Mouse (Mus musculus) embryo, embryonic 11 days (tissue): ENCODE data around the gene Hapln3.

ENCODE experiments used
- DNase-seq: peaks from one replicate; pipeline ENCODE4 v3.0.0-alpha.2; 2015

Hapln3 gene

GRCm38 (mm10) chr7:79130843-79131444 lies at the start of gene Hapln3:
TSS of gene Hapln3 (minus strand) at chr7:79131018.
- peak; percentile 70 for DNase-seq

- no peak for DNase-seq
Measured at GRCm38 (mm10) chr7:79173800-79174199, 43.0 kb upstream of the Hapln3 start.

- no peak for DNase-seq
Measured at GRCm38 (mm10) chr7:79171782-79172181, 41.0 kb upstream of the Hapln3 start.

GRCm38 (mm10) chr7:79167006-79167562 lies 36.3 kb upstream of the Hapln3 start:
- peak; percentile 27 for DNase-seq

GRCm38 (mm10) chr7:79159406-79159805 lies 28.6 kb upstream of the Hapln3 start:
- no peak for DNase-seq

- no peak for DNase-seq
Measured at GRCm38 (mm10) chr7:79149522-79149921, 18.7 kb upstream of the Hapln3 start.

GRCm38 (mm10) chr7:79148711-79149266 lies 18.0 kb upstream of the Hapln3 start, which contains the start of gene Mfge8:
TSS of gene Mfge8 (minus strand) at chr7:79149060.
- DNase-seq: peak; percentile 96

GRCm38 (mm10) chr7:79147931-79148653 lies 17.3 kb upstream of the Hapln3 start:
- peak; percentile 50 for DNase-seq

GRCm38 (mm10) chr7:79147011-79147837 lies 16.4 kb upstream of the Hapln3 start:
- DNase-seq: no peak

GRCm38 (mm10) chr7:79140897-79141296 lies 10.1 kb upstream of the Hapln3 start:
- DNase-seq: peak; percentile 79

GRCm38 (mm10) chr7:79139891-79140591 lies 9.2 kb upstream of the Hapln3 start:
- no peak for DNase-seq

- no peak for DNase-seq
Measured at GRCm38 (mm10) chr7:79139328-79139824, 8.6 kb upstream of the Hapln3 start.

- no peak for DNase-seq
Measured at GRCm38 (mm10) chr7:79133391-79133790, 2.6 kb upstream of the Hapln3 start.

- DNase-seq: peak; percentile 37
Measured at GRCm38 (mm10) chr7:79130385-79130784, 433 bp downstream of the Hapln3 start.

GRCm38 (mm10) chr7:79129883-79130282 lies 935 bp downstream of the Hapln3 start:
- DNase-seq: peak; percentile 60

- DNase-seq: no peak
Measured at GRCm38 (mm10) chr7:79123465-79123864, 7.4 kb downstream of the Hapln3 start.

GRCm38 (mm10) chr7:79113848-79114247 lies 17.0 kb downstream of the Hapln3 start:
- DNase-seq: no peak

GRCm38 (mm10) chr7:79096492-79096891 lies 34.3 kb downstream of the Hapln3 start:
- no peak for DNase-seq

GRCm38 (mm10) chr7:79089111-79089510 lies 41.7 kb downstream of the Hapln3 start:
- no peak for DNase-seq

- peak; percentile 87 for DNase-seq
Measured at GRCm38 (mm10) chr7:79080572-79081399, 50.0 kb downstream of the Hapln3 start.

- DNase-seq: no peak
Measured at GRCm38 (mm10) chr7:79079212-79079611, 51.6 kb downstream of the Hapln3 start.
